Comparison of ENCODE assay signal across 8 mouse cellular contexts in the genomic region with DNA sequence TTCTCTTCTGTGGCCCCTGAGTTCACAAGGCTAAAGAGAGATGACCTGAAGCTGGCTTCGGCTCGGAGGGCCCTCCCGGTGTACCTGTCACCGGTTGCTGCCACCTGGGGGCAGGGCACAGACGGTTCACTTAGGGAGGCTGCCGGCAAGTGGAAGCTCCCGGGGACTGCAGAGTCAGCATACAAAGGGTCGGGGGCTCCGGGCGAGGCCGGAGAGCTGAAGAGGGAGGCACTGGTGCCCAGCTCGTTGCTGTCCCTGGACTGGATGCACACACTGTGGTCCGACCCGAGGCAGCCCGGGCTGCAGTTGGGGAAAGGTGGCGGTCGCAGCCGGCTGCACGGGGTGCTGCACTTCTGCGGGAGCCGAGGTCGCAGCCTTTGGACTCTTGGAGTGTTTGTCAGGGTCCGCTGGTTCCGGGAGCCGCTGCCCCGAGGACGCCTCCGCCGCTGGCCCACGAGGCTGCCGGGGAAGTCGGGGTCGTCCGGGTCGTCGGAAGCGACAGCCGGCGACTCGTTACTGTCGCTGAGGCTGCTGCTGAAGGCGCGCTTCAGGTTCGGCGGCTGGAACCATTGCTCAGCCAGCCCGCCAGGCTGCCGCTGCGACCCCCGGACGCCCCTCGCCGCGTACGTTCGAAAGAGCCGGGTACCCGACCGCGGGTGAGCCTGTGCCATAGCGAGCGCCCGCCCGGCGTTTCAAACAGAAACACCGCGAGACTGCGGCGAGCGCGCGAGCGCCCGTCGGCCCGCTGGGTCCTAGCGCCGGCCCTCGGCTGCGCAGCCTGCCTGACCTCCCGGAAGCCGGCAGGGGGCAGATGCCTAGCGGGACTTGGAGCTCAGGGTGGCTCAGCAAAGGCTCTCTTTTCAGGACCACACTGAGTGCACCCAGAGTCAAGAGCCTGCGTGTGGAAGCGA. TPM values are rescaled to one million over a fixed set of nuclear protein-coding genes. Genes with fewer than 3 reads are reported as not detected.
DNase-seq lines count a peak whose midpoint lies in the region; ATAC-seq and TF ChIP-seq lines count a peak whose summit lies in the region.

A gene (minus strand): TSS at position 704 of the 911 bp plus-strand sequence.

- H3K4me2 ChIP-seq in hindbrain, postnatal 0 days (ENCODE audit: low read depth, low read length): peak within 1 kb of the TSS; percentile 72

- TF ChIP-seq CTCF in hindbrain, postnatal 0 days (IDR thresholded peaks at IDR 0.05; ENCODE audit: low read depth): peak; percentile 82
- peak; percentile 99 for TF ChIP-seq CTCF in left cerebral cortex, adult 2 months (IDR thresholded peaks at IDR 0.05)

- no peaks in the 10 kb centered on the region for H3K27me3 ChIP-seq in hindbrain, postnatal 0 days (ENCODE audit: insufficient read depth, low read length)

- peak; percentile 93 for DNase-seq in T-cell, adult 2 months (ENCODE audit: low spot score)
- peak; percentile 85 to 90 for DNase-seq in cerebellum, postnatal 36 days
- DNase-seq in gastrocnemius, adult 18-20 months (ENCODE audit: low spot score): peak; percentile 91
- peak; percentile 96 for DNase-seq in hindbrain, postnatal 0 days (ENCODE audit: low spot score)
- DNase-seq in left cerebral cortex, adult 2 months (ENCODE audit: extremely low spot score in 1 of 2, low spot score in 2 of 2): peak; percentile 89 to 92
- DNase-seq in right cerebral cortex, adult 2 months (ENCODE audit: low spot score in 2 of 2): peak; percentile 88
- DNase-seq in urinary bladder, postnatal 14 days (ENCODE audit: low spot score): peak; percentile 92

- peaks cover 4% of the 10 kb centered on the region; the same call in 1 of the 2 replicates for H3K4me1 ChIP-seq in hindbrain, postnatal 0 days (ENCODE audit: insufficient read depth, low read length)

- no peak within 1 kb of the TSS for H3K27ac ChIP-seq in hindbrain, postnatal 0 days
- no peak within 1 kb of the TSS for H3K27ac ChIP-seq in left cerebral cortex, adult 2 months

- no peaks in the 10 kb centered on the region for H3K9me3 ChIP-seq in hindbrain, postnatal 0 days (ENCODE audit: low read length)

- peak; percentile 96 for ATAC-seq in hindbrain, postnatal 0 days
- peak; percentile 97 for ATAC-seq in megakaryocyte, adult 5-6 weeks (ENCODE audit: poor library complexity, severe bottlenecking)

- H3K36me3 ChIP-seq in hindbrain, postnatal 0 days (ENCODE audit: insufficient read depth, low read length): no peaks in the 10 kb centered on the region

- peak within 1 kb of the TSS; percentile 50 for H3K9ac ChIP-seq in hindbrain, postnatal 0 days (replicated peaks; ENCODE audit: low read length)

- 1% methylated on average over 84 of the region's 84 CpGs for WGBS in hindbrain, postnatal 0 days

- intact Hi-C loops in left cerebral cortex, adult 2 months (cut with DNase I): loop anchor here (1.0 kb wide), 1 partner anchor 1233 kb away; no protein-coding TSS in a partner anchor

- peak within 1 kb of the TSS; percentile 79 for H3K4me3 ChIP-seq in hindbrain, postnatal 0 days (ENCODE audit: low read length)
- peak within 1 kb of the TSS; percentile 80 for H3K4me3 ChIP-seq in left cerebral cortex, adult 2 months

RNA-seq across cellular contexts. Expression of the gene that starts here (rescaled TPM):
- total RNA-seq in gastrocnemius, adult 18-20 months (2021): under 1 TPM in 1 of 2 experiments, not detected in 1; 0.12 TPM
- 1.8 and 3.3 TPM in 2 replicates for total RNA-seq in hindbrain, postnatal 0 days (2014; rRNA removed)
- polyA plus RNA-seq in hindbrain, postnatal 0 days (2015; fragmentation: Nextera tagmentation; extraction: Ambion mirVana): 2.4 and 3.4 TPM in 2 replicates
- total RNA-seq in left cerebral cortex, adult 2 months (2021): under 1 TPM in 1 of 2 experiments, not detected in 1; 0.19 TPM
- 14.9 and 15.1 TPM in 2 replicates for total RNA-seq in megakaryocyte, adult 5-6 weeks (2015)
- total RNA-seq in megakaryocyte, adult 5-6 weeks (2017): 19.2 and 21.8 TPM in 2 replicates

Comparison
In these comparisons a context has a peak if more than half of its experiments do, and no peak if none do; other contexts are left out.
1. Peak in DNase-seq in gastrocnemius, adult 18-20 months; RNA of the gene not detected or under 1 TPM.
2. Peak in DNase-seq and H3K4me3 ChIP-seq in left cerebral cortex, adult 2 months; RNA of the gene not detected or under 1 TPM.